Mouse (Mus musculus): ENCODE data around the gene Xpo1. TPM values are rescaled to one million over a fixed set of nuclear protein-coding genes. Genes with fewer than 3 reads are reported as not detected.

The Xpo1 gene
- total RNA-seq, 1 experiment from 2014 or later = 264 TPM

Other genes starting within 250 kb of the Xpo1 start
- 2.3 and 4.2 TPM in 2 replicates for gene Fam161a, start 248.5 kb upstream of the Xpo1 start, total RNA-seq (2017)
- 57.2 and 77.0 TPM in 2 replicates for gene Usp34, start 50.9 kb downstream of the Xpo1 start, total RNA-seq (2017)
- gene Ahsa2, start 242.0 kb downstream of the Xpo1 start, total RNA-seq (2017) = 47.5 and 54.9 TPM in 2 replicates